Mouse (Mus musculus): ENCODE results near the gene Pdx1.

The Pdx1 gene

GRCm38 (mm10) chr5:147309786-147310185 is 40.0 kb downstream of the Pdx1 start:
- DNase-seq (ENCODE audit: low spot score) = no peak

- DNase-seq (ENCODE audit: low spot score) = no peak
These were observed 43.3 kb downstream of the Pdx1 start for GRCm38 (mm10) chr5:147312830-147313685.

GRCm38 (mm10) chr5:147314646-147315431 is 45.1 kb downstream of the Pdx1 start:
- DNase-seq (ENCODE audit: low spot score) = no peak

GRCm38 (mm10) chr5:147315432-147316075 is 45.8 kb downstream of the Pdx1 start:
- DNase-seq (ENCODE audit: low spot score) = no peak

- DNase-seq (ENCODE audit: low spot score) = no peak
These were observed 47.6 kb downstream of the Pdx1 start for GRCm38 (mm10) chr5:147317321-147317720.

- DNase-seq (ENCODE audit: low spot score) = no peak
These were observed 48.2 kb downstream of the Pdx1 start for GRCm38 (mm10) chr5:147317991-147318390.

GRCm38 (mm10) chr5:147319653-147320052 is 49.9 kb downstream of the Pdx1 start:
- DNase-seq (ENCODE audit: low spot score) = no peak

GRCm38 (mm10) chr5:147322183-147322582 is 52.4 kb downstream of the Pdx1 start, which contains the start of gene Urad:
Gene Urad (minus strand): TSS chr5:147322440.
- no peak for DNase-seq (ENCODE audit: low spot score)

GRCm38 (mm10) chr5:147323237-147323917 is 53.6 kb downstream of the Pdx1 start:
- DNase-seq (ENCODE audit: low spot score) = peak; percentile 45
